Mouse (Mus musculus): ENCODE results near the gene Gstp2. TPM values are rescaled to one million over a fixed set of nuclear protein-coding genes. Genes with fewer than 3 reads are reported as not detected.
"Not testable (repeated sequence)": the region's sequence is repeated elsewhere in the genome, so short reads cannot be mapped to it uniquely, and the experiment has no call there.

Gstp2 gene
- polyA plus RNA-seq, 1 experiment from 2014 or later = 3.5 TPM

DNA sequence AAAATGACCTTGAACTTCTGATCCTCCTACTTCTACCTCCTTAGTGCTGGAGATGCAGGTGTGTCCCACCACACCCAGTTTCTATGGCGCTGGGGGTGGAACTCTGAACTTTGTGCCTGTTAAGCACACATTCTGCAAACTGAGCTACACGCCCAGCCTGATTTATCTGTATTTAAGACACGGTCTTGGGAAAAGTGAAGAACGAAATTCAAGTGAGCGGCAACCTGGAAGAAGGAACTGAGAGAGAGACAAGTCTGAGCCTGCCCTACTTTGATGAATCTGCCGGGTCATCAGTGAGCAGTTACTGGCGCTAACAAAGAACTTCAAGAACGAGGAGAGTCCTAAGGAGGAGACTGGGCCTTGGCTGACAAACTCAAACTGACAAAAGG lies 1.0 kb upstream of the Gstp2 start:
- Histone ChIP-seq H3K36me3 (ENCODE audit: control insufficient read depth, insufficient read depth, low read length) (no peaks in the 10 kb centered on the region), H3K9ac (ENCODE audit: low read length) (no peak overlapping the region), H3K9me3 (ENCODE audit: control insufficient read depth, low read length) (no peaks in the 10 kb centered on the region), H3K27ac (ENCODE audit: low read length) (no peak overlapping the region), H3K4me3 (ENCODE audit: low read length) (no peak overlapping the region), H3K4me2 (ENCODE audit: low read depth, low read length) (no peak overlapping the region), H3K4me1 (replicated peaks; ENCODE audit: control insufficient read depth, insufficient read depth, low read length) (peaks cover 4% of the 10 kb centered on the region), H3K27me3 (ENCODE audit: control insufficient read depth, insufficient read depth, low read depth, low read length) (no peaks in the 10 kb centered on the region)
- 65% methylated on average over 8 of the region's 8 CpGs for WGBS
- no peak for ATAC-seq (ENCODE audit: low read depth)

DNA sequence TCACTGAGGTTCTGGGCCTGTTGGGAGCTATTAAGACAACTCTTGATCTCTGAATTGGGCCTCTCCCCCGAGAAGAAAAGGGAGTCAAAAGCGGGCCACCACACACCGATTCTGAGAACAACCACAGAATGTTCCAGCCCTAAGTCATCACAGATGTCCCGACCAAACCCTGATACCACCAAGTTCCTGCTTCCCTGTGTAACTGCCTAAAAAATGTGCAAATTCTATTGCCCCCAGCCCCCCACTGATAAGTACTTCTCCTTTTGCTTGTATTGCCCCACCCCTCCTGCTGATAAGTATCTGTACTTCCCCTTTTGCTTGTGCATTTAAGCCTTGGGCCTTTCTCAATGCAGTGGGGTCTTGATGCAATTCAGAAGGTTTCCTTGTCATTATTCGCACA lies 1.7 kb downstream of the Gstp2 start:
- H3K4me1 ChIP-seq (replicated peaks; ENCODE audit: control insufficient read depth, insufficient read depth, low read length) = not testable (repeated sequence)
- 68% methylated on average over 5 of the region's 5 CpGs for WGBS

DNA sequence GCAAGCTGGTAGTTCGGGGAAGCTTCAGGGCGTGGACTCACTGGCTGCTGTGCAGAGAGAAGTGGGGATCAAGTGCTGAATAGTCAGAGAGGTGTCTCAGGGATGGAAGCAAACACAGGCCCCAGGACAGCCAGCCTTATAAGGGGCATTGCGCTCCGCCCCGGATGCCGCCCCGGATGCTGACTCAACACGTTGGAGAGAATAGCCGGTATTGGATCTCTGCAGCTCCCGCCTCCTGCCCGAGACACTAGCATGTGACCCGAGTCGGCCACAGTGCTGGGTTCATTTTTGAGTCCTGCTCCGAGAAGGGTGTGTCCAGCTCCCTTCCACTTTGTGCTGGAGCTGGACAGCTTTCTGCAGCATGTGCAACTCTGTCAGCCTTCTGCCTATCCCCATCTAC lies 3.7 kb downstream of the Gstp2 start:
- Histone ChIP-seq H3K4me1 (replicated peaks; ENCODE audit: control insufficient read depth, insufficient read depth, low read length) (peaks cover 11% of the 10 kb centered on the region), H3K27me3 (ENCODE audit: control insufficient read depth, insufficient read depth, low read depth, low read length) (no peaks in the 10 kb centered on the region), H3K9me3 (ENCODE audit: control insufficient read depth, low read length) (no peaks in the 10 kb centered on the region), H3K9ac (ENCODE audit: low read length) (no peak overlapping the region), H3K4me2 (ENCODE audit: low read depth, low read length) (no peak overlapping the region), H3K36me3 (ENCODE audit: control insufficient read depth, insufficient read depth, low read length) (no peaks in the 10 kb centered on the region), H3K4me3 (ENCODE audit: low read length) (no peak overlapping the region), H3K27ac (ENCODE audit: low read length) (no peak overlapping the region)
- no peak for ATAC-seq (ENCODE audit: low read depth)
- 61% methylated on average over 14 of the region's 14 CpGs for WGBS

More for the DNA sequence above, 1.7 kb downstream of the Gstp2 start:
- H3K36me3 ChIP-seq (ENCODE audit: control insufficient read depth, insufficient read depth, low read length); H3K4me2 ChIP-seq (ENCODE audit: low read depth, low read length); H3K4me3 ChIP-seq (ENCODE audit: low read length); H3K9ac ChIP-seq (ENCODE audit: low read length); ATAC-seq (ENCODE audit: low read depth); H3K9me3 ChIP-seq (ENCODE audit: control insufficient read depth, low read length); H3K27ac ChIP-seq (ENCODE audit: low read length); H3K27me3 ChIP-seq (ENCODE audit: control insufficient read depth, insufficient read depth, low read depth, low read length): not testable (repeated sequence)

DNA sequence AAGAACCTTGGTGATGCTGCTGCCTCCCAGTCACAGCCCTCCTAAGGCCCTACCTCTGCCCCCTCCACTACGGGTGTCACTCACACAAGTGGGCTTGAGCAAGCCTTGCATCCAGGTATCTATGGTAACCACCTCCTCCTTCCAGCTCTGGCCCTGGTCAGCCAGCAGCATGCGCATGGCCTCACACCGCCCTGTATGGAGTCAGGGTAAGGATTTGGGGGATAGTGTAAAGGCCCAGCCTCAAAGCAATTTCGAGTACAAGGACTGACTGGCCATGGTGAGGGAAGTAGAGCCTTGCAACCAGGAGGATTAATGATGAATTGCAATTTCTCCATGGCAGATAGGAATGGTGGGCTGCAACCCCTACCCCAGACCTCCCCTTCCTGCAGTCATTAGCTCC lies 4.3 kb downstream of the Gstp2 start:
- not testable (repeated sequence) for H3K36me3 ChIP-seq (ENCODE audit: control insufficient read depth, insufficient read depth, low read length); H3K27ac ChIP-seq (ENCODE audit: low read length); H3K4me3 ChIP-seq (ENCODE audit: low read length); H3K9ac ChIP-seq (ENCODE audit: low read length); H3K9me3 ChIP-seq (ENCODE audit: control insufficient read depth, low read length); H3K4me2 ChIP-seq (ENCODE audit: low read depth, low read length); ATAC-seq (ENCODE audit: low read depth); H3K27me3 ChIP-seq (ENCODE audit: control insufficient read depth, insufficient read depth, low read depth, low read length)
- H3K4me1 ChIP-seq (replicated peaks; ENCODE audit: control insufficient read depth, insufficient read depth, low read length) = peaks cover 14% of the 10 kb centered on the region
- WGBS = 80% methylated on average over 3 of the region's 4 CpGs

DNA sequence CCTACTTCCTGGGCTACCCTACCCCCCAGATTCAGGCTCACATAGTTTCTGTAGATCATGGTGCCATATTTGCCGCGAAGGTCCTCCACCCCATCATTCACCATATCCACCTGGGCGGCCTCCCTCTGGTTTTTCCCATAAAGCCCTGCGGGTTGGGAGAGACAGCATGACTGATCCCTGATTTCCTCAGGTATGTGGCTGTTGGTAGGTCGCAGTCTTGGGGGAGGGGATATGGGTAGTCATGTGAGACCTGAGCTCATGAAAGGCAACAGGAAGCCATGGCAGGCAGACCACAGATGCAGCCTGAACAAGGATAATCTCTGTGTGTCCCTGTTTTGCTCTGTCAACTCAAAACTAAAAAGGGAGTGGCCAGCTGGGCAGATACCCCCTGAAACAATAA lies 4.9 kb downstream of the Gstp2 start:
- H3K4me2 ChIP-seq (ENCODE audit: low read depth, low read length); H3K27me3 ChIP-seq (ENCODE audit: control insufficient read depth, insufficient read depth, low read depth, low read length); H3K9me3 ChIP-seq (ENCODE audit: control insufficient read depth, low read length); H3K4me3 ChIP-seq (ENCODE audit: low read length); H3K36me3 ChIP-seq (ENCODE audit: control insufficient read depth, insufficient read depth, low read length); H3K9ac ChIP-seq (ENCODE audit: low read length); ATAC-seq (ENCODE audit: low read depth); H3K27ac ChIP-seq (ENCODE audit: low read length): not testable (repeated sequence)
- WGBS = 83% methylated on average over 5 of the region's 5 CpGs
- H3K4me1 ChIP-seq (replicated peaks; ENCODE audit: control insufficient read depth, insufficient read depth, low read length) = peaks cover 14% of the 10 kb centered on the region

DNA sequence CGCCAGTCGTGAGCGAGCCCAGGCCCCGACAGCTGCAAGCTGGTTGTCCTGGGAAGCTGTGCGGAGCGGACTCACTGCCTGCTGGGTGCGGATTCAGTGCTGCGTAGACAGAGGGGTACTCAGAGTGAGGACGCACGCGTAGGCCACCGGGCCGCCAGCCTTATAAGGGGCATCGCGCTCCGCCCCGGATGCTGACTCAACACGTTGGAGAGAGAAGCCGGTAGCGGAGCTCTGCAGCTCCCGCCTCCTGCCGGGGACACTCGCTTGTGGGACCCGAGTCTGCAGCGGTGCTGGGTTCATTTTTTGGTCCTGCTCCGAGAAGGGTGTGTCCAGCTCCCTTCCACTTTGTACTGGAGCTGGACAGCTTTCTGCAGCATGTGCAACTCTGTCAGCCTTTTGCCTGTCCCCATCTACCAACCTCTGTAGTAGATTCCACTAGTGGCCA lies 8.0 kb downstream of the Gstp2 start, which contains the start of gene Gstp1:
Gene Gstp1 (minus strand): TSS at position 198 of the 445 bp plus-strand sequence.
- Histone ChIP-seq H3K4me3 (ENCODE audit: low read length) (peak within 1 kb of the TSS; percentile 86), H3K9ac (ENCODE audit: low read length) (peak within 1 kb of the TSS; percentile 92), H3K9me3 (ENCODE audit: control insufficient read depth, low read length) (no peaks in the 10 kb centered on the region), H3K27ac (ENCODE audit: low read length) (peak within 1 kb of the TSS; percentile 82), H3K4me1 (replicated peaks; ENCODE audit: control insufficient read depth, insufficient read depth, low read length) (peaks cover 10% of the 10 kb centered on the region), H3K36me3 (ENCODE audit: control insufficient read depth, insufficient read depth, low read length) (peaks cover 3% of the 10 kb centered on the region; the same call in 1 of the 2 replicates), H3K27me3 (ENCODE audit: control insufficient read depth, insufficient read depth, low read depth, low read length) (no peaks in the 10 kb centered on the region), H3K4me2 (ENCODE audit: low read depth, low read length) (peak within 1 kb of the TSS; percentile 81)
- peak; percentile 93 for ATAC-seq (ENCODE audit: low read depth)
- WGBS = 0% methylated on average over 26 of the region's 26 CpGs

DNA sequence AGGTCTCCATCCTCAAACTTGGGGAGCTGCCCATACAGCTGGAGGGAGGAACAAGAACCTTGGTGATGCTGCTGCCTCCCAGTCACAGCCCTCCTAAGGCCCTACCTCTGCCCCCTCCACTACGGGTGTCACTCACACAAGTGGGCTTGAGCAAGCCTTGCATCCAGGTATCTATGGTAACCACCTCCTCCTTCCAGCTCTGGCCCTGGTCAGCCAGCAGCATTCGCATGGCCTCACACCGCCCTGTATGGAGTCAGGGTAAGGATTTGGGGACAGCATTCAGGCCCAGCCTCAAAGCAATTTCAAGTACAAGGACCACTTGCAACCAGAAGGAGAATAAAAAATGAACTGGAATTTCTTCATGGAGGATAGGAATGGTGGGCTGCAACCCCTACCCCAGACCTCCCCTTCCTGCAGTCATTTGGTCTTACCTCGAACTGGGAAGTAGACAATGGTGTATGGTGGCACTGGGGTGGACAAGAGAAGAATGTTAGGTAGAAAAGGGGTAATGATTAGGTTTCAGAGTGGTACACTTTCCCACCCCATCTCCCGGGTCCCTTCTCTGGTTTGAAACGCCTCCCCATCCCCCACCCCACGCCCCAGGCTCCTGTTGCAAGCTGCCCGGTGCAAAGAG lies 8.6 kb downstream of the Gstp2 start:
- Histone ChIP-seq H3K4me2 (ENCODE audit: low read depth, low read length) (peak overlapping the region; percentile 81), H3K9ac (ENCODE audit: low read length) (peak overlapping the region; percentile 92), H3K27ac (ENCODE audit: low read length) (peak overlapping the region; percentile 82), H3K4me3 (ENCODE audit: low read length) (peak overlapping the region; percentile 86)
- H3K9me3 ChIP-seq (ENCODE audit: control insufficient read depth, low read length); H3K36me3 ChIP-seq (ENCODE audit: control insufficient read depth, insufficient read depth, low read length); H3K27me3 ChIP-seq (ENCODE audit: control insufficient read depth, insufficient read depth, low read depth, low read length); H3K4me1 ChIP-seq (replicated peaks; ENCODE audit: control insufficient read depth, insufficient read depth, low read length): not testable (repeated sequence)
- peak; percentile 40 for ATAC-seq (ENCODE audit: low read depth)
- 22% methylated on average over 7 of the region's 8 CpGs for WGBS

DNA sequence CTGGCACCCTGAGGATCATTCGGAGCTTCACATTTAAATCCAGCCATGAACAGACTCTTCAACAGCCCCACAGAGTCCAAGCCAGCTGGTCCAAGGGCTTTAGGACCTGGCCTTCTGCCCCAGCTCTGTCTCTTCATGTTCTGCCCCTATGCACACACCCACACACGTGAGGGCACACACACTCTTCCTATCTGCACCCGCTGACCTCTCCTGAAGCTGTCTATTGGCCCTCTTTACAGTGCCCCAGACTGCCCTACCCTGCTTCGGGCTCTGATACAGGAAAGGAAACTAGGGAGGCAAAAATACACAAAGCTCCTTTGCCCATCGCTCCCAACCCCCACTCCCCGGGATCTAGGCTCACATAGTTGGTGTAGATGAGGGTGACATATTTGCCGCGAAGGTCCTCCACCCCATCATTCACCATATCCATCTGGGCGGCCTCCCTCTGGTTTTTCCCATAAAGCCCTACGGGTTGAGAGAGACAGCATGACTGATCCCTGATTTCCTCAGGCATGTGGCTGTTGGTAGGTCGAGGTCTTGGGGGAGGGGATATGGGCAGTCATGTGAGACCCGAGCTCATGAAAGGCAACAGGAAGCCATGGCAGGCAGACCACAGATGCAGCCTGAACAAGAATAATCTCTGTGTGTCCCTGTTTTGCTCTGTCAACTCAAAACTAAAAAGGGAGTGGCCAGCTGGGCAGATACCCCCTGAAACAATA lies 9.3 kb downstream of the Gstp2 start:
- WGBS = 68% methylated on average over 12 of the region's 12 CpGs
- Histone ChIP-seq H3K36me3 (ENCODE audit: control insufficient read depth, insufficient read depth, low read length) (peaks cover 3% of the 10 kb centered on the region; the same call in 1 of the 2 replicates), H3K4me2 (ENCODE audit: low read depth, low read length) (no peak overlapping the region), H3K4me1 (replicated peaks; ENCODE audit: control insufficient read depth, insufficient read depth, low read length) (peaks cover 10% of the 10 kb centered on the region), H3K9ac (ENCODE audit: low read length) (no peak overlapping the region), H3K27me3 (ENCODE audit: control insufficient read depth, insufficient read depth, low read depth, low read length) (no peaks in the 10 kb centered on the region), H3K27ac (ENCODE audit: low read length) (no peak overlapping the region), H3K4me3 (ENCODE audit: low read length) (no peak overlapping the region), H3K9me3 (ENCODE audit: control insufficient read depth, low read length) (no peaks in the 10 kb centered on the region)
- ATAC-seq (ENCODE audit: low read depth) = no peak

DNA sequence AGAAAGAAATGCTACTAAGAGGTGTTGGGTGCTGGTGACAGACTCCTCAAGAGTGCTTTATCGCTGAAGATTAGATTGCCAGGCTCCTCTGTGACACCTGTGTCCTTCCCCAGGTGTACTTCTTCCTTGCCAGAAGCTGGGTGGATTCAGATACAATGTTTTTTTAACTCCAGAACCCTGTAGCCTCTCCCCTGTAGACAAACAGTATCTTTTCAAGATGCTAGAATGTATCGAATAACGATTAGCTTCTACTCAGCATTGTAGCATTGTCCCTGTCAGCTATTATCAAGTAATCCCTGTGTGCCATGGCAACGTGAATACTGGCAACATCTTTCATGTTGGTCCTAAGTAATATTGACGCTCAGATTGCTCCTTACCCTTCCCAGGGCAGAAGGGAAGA lies 12.1 kb downstream of the Gstp2 start:
- Histone ChIP-seq H3K36me3 (ENCODE audit: control insufficient read depth, insufficient read depth, low read length) (peaks cover 3% of the 10 kb centered on the region; the same call in 1 of the 2 replicates), H3K27me3 (ENCODE audit: control insufficient read depth, insufficient read depth, low read depth, low read length) (no peaks in the 10 kb centered on the region), H3K9ac (ENCODE audit: low read length) (no peak overlapping the region), H3K27ac (ENCODE audit: low read length) (no peak overlapping the region), H3K4me2 (ENCODE audit: low read depth, low read length) (no peak overlapping the region), H3K4me1 (replicated peaks; ENCODE audit: control insufficient read depth, insufficient read depth, low read length) (peaks cover 10% of the 10 kb centered on the region), H3K4me3 (ENCODE audit: low read length) (no peak overlapping the region), H3K9me3 (ENCODE audit: control insufficient read depth, low read length) (no peaks in the 10 kb centered on the region)
- ATAC-seq (ENCODE audit: low read depth) = no peak
- WGBS = 47% methylated on average over 5 of the region's 5 CpGs
